Comparison of ENCODE assay signal across 8 mouse cellular contexts in genomic region chr17:87609538-87610200, GRCm38 (mm10). TPM values are rescaled to one million over a fixed set of nuclear protein-coding genes. Genes with fewer than 3 reads are reported as not detected.
A peak's percentile ranks its signal among the peaks of the same experiment; 100 is the strongest.
DNase-seq lines count a peak whose midpoint lies in the region; ATAC-seq lines count a peak whose summit lies in the region.
"Had no signal": no experiment of that assay in that cellular context is flagged by ENCODE, and none has a peak within 500 bp of the region (broad histone marks: within the 10 kb centered on the region; RNA-seq: fewer than 3 reads in every experiment).

No protein-coding gene starts in this region.

- DNase-seq in right cerebral cortex, adult 2 months (ENCODE audit: low spot score in 2 of 2) = peak; percentile 16 to 20
- no peak for DNase-seq in right cerebral cortex, postnatal 36 days (ENCODE audit: low spot score in 2 of 2)
- DNase-seq in midbrain, embryonic 11.5 days (ENCODE audit: low spot score, missing footprints) = peak; percentile 88
- no peak for DNase-seq in thymus, postnatal 25 days
- no peak for DNase-seq in ovary, adult 18-20 months (ENCODE audit: low spot score)

- H3K4me3 ChIP-seq in forebrain, embryonic 13.5 days = peak overlapping the region; percentile 27
- peak overlapping the region; percentile 35 for H3K4me3 ChIP-seq in kidney, embryonic 15.5 days (replicated peaks)
- peak overlapping the region; percentile 23; the same call in 1 of the 2 replicates for H3K4me3 ChIP-seq in midbrain, embryonic 11.5 days (ENCODE audit: low read depth, low read length)
- H3K4me3 ChIP-seq: myocyte had no signal

- H3K9me3 ChIP-seq in forebrain, embryonic 13.5 days (replicated peaks) = no peaks in the 10 kb centered on the region
- no peaks in the 10 kb centered on the region for H3K9me3 ChIP-seq in kidney, embryonic 15.5 days (replicated peaks)
- no peaks in the 10 kb centered on the region for H3K9me3 ChIP-seq in midbrain, embryonic 11.5 days (ENCODE audit: control insufficient read depth, low read length)

- no peak overlapping the region for H3K27ac ChIP-seq in forebrain, embryonic 13.5 days
- H3K27ac ChIP-seq in kidney, embryonic 15.5 days = peak overlapping the region; percentile 82
- H3K27ac ChIP-seq in midbrain, embryonic 11.5 days (ENCODE audit: low read depth, low read length) = no peak overlapping the region

- WGBS in forebrain, embryonic 13.5 days = 40% methylated on average over 27 of the region's 27 CpGs
- WGBS in kidney, embryonic 15.5 days = 25% methylated on average over 27 of the region's 27 CpGs
- 46% methylated on average over 27 of the region's 27 CpGs for WGBS in midbrain, embryonic 11.5 days

- peaks cover 23% of the 10 kb centered on the region for H3K4me1 ChIP-seq in forebrain, embryonic 13.5 days
- H3K4me1 ChIP-seq in kidney, embryonic 15.5 days = peaks cover 27% of the 10 kb centered on the region
- H3K4me1 ChIP-seq in midbrain, embryonic 11.5 days (ENCODE audit: control insufficient read depth, insufficient read depth, low read length) = peaks cover 2% of the 10 kb centered on the region; the same call in 1 of the 2 replicates

- no peaks in the 10 kb centered on the region for H3K36me3 ChIP-seq in forebrain, embryonic 13.5 days (ENCODE audit: poor library complexity, severe bottlenecking)
- H3K36me3 ChIP-seq in kidney, embryonic 15.5 days = no peaks in the 10 kb centered on the region
- H3K36me3 ChIP-seq in midbrain, embryonic 11.5 days (ENCODE audit: control insufficient read depth, insufficient read depth, low read length) = no peaks in the 10 kb centered on the region

- peak overlapping the region; percentile 48 for H3K9ac ChIP-seq in forebrain, embryonic 13.5 days
- peak overlapping the region; percentile 26; the same call in 1 of the 2 replicates for H3K9ac ChIP-seq in kidney, embryonic 15.5 days
- peak overlapping the region; percentile 51 for H3K9ac ChIP-seq in midbrain, embryonic 11.5 days (ENCODE audit: low read length)

- no peaks in the 10 kb centered on the region for H3K27me3 ChIP-seq in forebrain, embryonic 13.5 days
- no peaks in the 10 kb centered on the region for H3K27me3 ChIP-seq in kidney, embryonic 15.5 days
- no peaks in the 10 kb centered on the region for H3K27me3 ChIP-seq in midbrain, embryonic 11.5 days (ENCODE audit: control insufficient read depth, insufficient read depth, low read length)

- ATAC-seq in forebrain, embryonic 13.5 days = no peak
- ATAC-seq in kidney, embryonic 15.5 days (replicated peaks; ENCODE audit: low FRiP score) = 0 out of 2 replicates have a peak, but pooled peaks have one; percentile 5
- ATAC-seq in midbrain, embryonic 11.5 days (ENCODE audit: low FRiP score) = no peak

- H3K4me2 ChIP-seq in forebrain, embryonic 13.5 days = peak overlapping the region; percentile 55
- H3K4me2 ChIP-seq in kidney, embryonic 15.5 days = peak overlapping the region; percentile 61
- H3K4me2 ChIP-seq in midbrain, embryonic 11.5 days = peak overlapping the region; percentile 35

RNA-seq across cellular contexts. Expression of gene Epcam, which starts 26.1 kb away (rescaled TPM):
- 4.0 and 5.2 TPM in 2 replicates for polyA plus RNA-seq in forebrain, embryonic 13.5 days (2015; fragmentation: Nextera tagmentation; extraction: Ambion mirVana)
- 234 and 258 TPM in 2 replicates for polyA plus RNA-seq in kidney, embryonic 15.5 days (2015; fragmentation: Nextera tagmentation; extraction: Ambion mirVana)
- 7.1 and 9.0 TPM in 2 replicates for polyA plus RNA-seq in midbrain, embryonic 11.5 days (2014; fragmentation: Nextera tagmentation; extraction: Ambion mirVana)
- polyA plus RNA-seq: myocyte had no signal

Comparison
In these comparisons a context has a peak if more than half of its experiments do, and no peak if none do; other contexts are left out.
1. DNase-seq: peak in right cerebral cortex, adult 2 months (2 of 2) and midbrain, embryonic 11.5 days (single experiment); none in right cerebral cortex, postnatal 36 days (0 of 2), thymus, postnatal 25 days (single experiment) and ovary, adult 18-20 months (single experiment).
2. RNA of gene Epcam, which starts 26.1 kb away (polyA plus RNA-seq): 234 to 258 TPM in kidney, embryonic 15.5 days; 7.1 to 9.0 TPM in midbrain, embryonic 11.5 days and 4.0 to 5.2 TPM in forebrain, embryonic 13.5 days; every median in the first group is over 10 times any median in the second.
3. Peak in every context shown above with its lines, with median percentiles within 50 percentile points of each other: H3K4me2 ChIP-seq, H3K4me3 ChIP-seq and H3K9ac ChIP-seq.